Mouse (Mus musculus): ENCODE results near the gene Xxylt1.

The Xxylt1 gene

DNA sequence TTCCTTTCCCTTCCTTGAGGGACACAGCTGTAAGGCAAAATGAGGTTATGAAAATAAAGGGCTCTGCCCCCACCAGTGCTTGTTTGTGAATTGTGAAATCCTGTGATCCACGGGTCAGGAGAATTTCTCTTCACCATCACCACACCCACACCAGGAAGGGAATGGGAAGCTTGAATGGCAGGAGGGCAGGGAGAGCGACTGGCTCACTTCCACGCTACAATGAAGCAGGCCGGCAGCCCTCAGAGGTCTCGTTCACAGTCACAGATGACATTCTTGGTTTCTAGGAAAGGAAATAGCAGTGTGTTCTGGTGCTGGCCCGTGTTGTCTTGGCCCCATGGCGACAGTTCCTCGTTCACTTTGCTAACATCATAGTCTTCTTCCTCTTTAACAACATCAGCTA, 136.3 kb downstream of the Xxylt1 start:
- DNase-seq: no peak

DNA sequence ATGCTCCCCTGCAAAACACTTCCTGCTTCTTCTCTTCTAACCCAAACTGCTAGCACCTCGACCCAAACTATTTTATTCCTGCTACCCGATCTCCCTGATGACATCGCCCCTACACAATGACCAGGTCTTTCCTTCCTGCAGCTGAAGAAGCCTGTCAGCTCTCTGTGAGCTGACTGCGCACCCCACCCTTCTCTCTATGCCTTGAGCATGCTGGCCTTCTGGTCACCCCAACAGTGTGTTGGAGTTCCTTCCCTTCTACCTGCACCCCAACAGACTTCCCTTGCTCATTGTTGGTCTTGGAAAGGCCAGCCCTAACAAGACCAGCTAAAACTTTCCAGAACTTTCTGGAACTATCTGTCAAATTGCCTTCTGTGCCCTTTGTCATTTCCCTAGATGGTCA, 137.3 kb downstream of the Xxylt1 start:
- no peak for DNase-seq

DNA sequence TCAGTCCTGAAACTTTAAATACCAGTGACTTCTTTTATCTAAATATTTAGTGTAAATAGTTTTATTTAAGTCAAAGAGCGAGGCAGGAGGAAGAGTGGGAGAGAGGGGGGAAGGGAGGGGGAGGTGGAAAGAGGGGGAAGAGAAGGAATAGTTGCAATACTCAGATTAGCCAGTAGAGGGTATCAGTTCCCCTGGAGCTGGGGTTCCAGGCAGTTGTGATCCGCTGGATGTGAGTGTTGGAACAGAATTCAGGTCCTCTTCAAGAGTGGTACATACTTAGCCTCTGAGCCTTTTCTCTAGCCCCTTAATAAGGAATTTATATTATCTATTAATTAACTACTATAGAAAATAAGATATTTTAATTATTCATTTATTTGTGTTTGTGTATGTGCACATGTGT, 140.5 kb downstream of the Xxylt1 start:
- no peak for DNase-seq

DNA sequence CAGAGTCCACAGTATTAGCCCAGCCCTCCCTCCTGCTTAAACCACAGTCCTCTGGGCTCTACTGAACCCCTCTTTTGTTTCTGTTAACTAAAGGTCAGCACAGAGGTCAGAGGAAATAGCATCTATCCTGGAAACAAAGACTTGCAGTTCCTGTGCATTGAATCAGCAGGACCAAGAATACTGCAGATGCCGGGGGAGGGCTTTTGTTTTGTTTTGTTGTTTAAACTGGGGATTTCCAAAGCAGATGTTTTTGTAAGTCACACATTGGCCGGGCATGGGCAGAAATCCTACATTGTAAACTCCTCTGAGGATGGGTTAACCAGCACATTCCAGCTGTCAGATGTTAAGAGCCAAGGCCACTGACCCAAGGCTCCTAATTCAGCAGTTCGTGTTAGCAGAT, 141.3 kb downstream of the Xxylt1 start:
- no peak for DNase-seq

DNA sequence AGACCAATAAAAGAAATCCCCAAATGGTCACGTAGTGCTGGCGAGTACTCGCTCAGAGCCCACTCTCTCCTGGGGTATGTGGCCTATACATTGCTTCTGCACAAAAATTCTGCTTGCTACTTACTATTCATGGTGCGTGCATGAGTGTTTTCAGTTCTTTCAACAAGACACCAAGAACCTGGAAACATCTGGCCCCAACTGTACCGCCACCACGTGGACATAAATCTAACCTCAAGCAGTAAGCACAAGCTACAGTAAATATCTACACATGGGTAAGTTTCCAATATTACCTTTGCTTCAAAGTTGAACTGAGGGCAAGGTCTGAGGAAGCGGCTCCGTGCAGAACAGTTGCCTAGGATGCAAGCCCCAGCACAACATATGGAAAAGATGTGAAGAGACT, 142.0 kb downstream of the Xxylt1 start:
- DNase-seq: no peak

DNA sequence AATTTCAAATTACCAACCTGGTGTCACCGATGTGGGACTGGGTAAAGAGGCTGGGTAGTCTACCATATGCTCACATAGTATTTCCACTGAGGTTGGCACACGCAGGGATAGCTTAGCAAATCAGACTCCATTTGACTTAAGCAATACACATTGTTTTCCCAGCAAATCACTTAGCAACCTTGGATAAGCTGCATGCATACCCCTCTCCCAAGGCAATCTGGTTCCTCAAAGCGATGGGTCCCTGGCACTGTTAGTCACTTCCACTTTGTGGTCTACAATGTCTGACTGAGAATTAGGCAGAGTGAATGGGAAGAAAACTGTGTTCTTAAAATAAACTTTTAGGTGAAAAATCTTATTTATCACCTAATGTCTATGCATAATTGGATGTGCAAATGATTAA, 142.6 kb downstream of the Xxylt1 start:
- DNase-seq: no peak

DNA sequence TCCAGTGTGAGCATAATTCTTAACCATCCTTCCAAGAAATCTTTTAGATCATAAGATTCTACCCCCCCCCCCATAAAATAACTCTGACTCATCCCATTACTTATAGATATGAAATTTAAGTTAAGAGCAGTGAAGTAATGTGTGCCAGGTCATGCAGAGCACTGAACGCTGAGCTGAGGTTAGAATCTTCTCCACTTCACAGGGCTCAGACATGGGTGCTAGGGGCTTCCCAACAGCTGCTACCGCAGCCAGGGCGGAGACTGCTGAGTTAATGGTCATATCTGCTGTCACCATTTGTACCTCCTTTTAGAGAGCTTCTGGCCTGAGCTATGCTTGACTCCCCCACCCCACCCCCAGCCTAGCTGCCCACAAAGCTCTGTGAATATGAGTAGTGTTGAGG, 143.6 kb downstream of the Xxylt1 start:
- no peak for DNase-seq

DNA sequence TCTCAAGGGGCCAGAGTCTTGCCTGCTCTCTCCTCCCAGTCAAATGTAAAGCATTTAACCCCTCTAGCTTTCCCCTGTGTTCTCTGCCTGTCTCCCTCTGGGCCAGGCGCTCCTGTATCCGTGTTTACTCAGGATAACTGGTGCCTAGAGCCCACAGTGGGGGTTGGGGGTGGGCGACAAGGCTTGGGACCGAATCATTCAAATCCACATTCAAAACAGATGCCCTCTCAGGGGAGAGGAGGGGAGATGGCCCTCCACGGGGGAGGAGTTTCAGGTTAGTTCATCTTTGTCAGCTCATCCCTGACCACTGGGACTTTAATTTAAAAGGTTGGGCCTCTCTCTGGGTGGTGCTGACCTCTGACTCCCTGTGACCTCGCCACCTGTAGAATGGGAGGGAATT, 144.8 kb downstream of the Xxylt1 start:
- no peak for DNase-seq

DNA sequence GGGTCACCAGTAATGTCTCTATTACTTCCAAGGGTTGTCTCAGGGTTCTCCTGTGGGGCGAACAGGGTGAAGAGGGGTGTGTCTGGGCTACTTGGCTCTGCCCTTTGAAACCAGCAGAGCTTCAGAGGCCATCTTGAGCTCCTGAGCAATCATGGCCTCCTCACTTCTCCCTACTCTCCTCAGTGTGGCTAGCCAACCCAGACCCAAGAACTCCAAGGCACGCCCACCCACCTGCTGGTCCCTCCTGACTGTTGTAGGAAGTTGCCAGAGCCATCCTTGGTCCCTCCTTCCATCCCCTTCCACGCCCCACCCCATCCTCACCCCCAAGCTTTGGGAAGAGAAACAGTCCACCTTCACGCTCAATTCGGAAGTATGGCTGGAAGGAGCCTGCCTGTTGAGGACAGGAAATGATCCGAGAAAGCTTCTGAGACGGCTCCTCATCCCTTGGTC, 145.2 kb downstream of the Xxylt1 start:
- DNase-seq: no peak

DNA sequence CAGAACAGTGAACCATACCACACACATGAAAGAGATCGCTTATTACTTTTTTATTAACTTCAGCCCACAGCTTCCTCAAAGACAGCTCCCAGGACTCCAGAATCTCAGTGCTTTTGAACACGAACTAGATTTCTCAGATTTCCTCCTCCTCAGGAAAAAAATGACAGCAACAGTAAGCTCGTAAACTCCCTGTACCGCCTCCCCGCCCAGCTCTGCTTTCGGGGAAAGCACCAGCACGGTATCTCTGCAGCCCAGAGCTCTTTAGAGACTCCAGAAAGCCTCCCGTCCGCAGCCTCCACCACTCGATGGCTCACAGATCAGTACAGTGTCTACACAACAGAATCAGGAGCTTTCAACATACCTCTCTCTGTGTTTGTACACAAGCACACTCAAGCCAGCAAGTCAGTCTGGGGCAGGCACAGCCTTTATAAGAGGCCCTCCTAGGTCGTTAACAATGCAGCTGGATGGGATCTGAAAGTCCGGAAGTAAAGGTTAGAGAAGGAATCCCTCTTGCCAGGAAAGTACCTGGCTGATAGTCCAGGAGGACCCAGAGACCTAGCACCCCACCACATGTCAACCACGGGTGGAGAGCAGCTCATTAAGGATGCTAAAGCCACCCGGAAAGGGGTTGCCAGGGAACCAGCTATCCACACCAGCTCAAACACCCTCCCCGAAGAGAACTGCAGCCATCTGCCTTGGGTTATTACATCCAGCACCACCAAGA, 146.1 kb downstream of the Xxylt1 start:
- no peak for DNase-seq

DNA sequence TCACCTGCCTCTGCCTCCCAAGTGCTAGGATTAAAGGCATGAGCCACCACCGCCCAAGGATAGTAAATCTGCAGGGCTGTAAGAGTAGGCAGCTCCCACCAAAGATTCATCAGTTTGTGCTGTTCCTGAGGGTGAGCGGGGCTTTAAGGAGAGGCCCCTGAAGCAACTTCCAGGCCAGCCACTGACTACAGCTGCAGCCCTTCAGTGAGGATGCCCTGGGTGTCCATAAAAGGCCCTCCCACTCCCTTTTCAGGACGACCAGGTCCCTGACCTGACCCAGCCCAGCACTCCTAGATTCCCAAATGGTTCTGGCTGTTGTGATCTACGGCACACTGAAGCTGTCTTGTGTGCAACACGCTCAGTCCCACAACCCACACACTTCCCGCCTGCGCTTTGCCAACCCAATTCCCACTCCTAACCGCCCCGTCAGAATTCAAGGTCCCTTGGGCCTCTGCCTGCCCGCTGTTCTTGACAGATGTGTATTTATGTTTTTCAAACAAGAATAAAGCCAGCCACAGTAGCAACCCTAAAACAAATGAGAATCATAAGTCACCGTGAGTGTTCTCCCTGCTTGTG, 146.9 kb downstream of the Xxylt1 start:
- DNase-seq: no peak

DNA sequence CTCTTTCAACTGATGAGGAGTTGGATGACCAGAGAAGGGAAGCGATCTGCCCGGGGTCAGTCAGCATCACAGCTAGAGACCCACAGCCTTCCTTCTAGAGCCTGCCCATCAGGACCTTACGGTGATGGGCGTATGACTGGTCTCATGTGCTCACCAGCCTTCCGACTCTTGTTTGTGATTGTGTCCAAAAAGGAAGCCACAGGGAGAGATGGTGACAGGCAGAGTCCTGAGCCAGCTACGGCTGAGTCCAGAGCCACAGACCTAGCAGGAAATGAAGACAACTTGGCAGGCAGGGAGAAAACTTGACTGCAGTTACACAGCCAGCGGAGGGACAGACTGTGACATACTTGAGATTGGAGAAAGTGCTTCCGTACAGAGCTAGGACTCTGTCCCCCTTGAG, 147.9 kb downstream of the Xxylt1 start:
- no peak for DNase-seq

DNA sequence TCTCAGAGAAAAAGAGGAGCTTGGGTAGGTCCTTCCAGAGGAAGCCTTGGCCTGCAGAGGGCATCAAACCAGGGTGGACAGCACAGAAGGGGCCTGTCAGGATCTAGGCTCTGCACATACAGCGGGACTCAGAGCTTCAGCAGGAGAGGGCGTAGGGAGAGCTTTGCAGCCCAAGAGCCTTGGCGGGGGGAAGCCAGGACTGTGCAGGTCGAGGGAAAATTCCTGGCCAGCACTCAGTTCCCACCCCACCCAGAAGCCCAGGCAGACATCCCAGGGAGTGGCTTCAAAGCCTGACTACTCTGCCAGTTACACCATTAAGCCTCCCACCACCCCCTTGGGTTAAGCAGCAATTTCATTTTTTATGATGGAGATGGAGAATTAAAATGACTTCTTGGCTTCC, 148.4 kb downstream of the Xxylt1 start:
- DNase-seq: no peak

DNA sequence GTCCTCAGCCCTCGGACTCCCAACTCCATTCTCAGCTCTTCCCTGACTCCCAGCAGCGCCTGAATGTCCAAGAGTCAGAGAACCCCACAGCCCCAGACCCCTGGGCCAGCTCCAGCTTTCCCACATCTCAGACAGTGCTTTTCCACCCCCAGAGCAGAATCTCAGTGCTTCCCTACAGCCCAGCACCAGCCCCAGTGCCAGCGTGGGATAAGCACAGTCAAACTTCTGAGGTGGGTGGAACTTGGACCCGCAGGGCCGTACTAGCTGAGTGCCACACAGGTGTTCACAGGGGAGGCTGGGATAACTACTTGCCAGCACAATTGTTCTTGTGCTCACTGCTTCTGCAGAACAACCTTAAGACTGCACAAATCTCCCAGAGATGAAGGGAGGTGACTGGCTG, 149.0 kb downstream of the Xxylt1 start:
- DNase-seq: no peak

DNA sequence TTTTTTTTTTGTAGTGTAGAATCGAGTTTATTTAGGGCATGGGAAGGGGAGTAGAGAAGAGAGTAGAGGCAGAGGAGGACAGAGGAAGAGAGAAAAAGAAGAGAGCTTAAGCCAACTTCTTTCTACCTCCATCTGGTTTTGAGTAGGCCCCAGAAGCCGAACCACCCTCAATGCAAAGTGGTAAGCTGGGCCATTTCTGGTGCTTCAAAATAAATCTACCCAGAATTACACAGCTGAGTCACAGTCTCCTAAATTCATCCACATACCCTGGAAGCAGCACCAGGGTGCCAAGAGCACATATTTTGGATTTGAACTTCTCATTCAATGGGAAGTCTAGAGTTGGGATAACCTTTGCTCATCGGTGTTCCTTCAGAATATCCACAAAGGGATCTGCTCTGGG, 152.1 kb downstream of the Xxylt1 start:
- DNase-seq: no peak

DNA sequence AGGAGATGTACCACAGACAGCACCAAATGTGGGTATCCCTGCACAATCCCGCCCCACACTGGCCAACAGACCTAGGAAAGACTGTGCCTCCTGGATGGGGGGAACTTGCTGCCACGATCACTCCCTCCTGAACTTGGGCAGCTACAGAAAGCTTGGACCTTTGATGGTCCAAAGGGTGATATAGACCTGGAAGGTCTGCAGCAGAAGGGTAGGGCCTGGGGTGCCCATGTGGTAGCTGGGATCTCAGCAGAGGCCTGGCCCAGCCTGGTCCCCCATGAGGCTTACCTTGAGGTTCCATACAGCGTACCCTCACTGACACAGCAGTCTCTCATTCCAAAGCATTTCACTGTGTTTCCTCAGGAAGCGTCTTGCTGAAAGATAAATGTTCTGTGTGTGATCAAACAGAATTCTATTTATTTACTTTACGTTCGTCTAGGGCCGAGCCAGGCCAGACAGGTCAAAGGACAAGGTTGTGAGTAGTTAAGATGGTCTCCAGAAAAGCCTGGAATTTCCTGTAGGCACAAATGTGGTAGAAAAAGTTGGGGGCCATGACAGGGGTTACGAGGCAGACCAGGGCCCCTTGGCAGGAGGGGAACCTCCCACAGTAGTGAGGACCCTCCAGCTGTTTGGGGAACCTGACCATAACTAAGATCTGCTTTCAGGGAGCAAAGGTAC, 153.0 kb downstream of the Xxylt1 start:
- no peak for DNase-seq

DNA sequence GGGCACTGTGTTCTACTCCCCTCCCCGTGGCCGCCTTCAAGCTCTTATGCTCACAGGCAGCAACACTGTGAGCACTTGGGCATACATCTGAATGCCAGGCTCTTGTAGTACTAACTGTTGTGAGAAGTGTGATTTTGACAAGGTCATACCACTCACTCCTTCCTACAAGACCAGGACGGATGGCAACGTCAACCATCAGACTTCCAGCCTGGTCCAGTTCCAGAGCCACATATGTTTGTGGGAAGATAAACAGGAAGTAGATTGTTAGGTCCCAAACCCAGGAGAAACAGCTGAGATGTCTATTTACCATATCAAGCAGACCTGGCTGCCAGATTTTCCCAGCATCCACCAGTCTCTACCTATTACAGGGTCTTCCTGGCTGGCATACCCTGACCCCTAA, 155.7 kb downstream of the Xxylt1 start:
- DNase-seq: no peak

DNA sequence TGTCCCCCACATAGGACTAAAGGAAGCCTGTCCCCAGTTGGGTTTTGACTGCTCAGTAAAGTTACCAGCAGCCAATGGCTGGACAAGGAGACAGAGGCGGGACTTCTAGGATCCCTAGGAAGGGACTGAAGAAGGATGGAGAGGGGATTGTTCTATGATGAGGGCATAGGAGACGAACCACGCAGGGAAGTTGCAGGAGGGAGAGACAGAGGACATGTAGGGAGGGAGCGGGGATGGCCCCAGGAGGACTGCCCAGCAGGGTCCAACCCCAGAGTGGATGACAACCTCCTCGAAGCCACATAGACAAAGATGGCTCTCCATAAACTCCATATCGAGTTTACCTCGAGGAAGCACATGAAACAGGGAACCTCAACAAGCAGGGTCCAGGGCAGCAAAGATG, 157.3 kb downstream of the Xxylt1 start:
- no peak for DNase-seq

DNA sequence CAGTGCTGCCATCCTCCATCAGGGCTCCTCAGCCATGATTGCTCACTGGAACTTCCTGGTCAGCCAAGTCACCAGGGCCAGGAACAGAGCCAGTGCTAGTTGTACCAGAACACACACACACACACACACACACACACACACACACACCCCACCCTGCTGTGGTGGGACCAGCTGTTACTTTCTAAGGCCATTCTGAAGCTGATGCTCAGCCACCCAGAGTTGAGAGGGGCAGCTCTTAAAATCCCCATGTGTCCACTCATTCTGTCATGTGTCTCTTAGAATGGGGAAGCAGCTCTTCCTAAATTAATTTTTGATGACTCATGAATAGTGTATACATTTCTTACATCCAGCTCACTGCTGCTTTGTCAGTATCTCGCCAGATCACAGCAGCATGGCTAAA, 158.7 kb downstream of the Xxylt1 start:
- DNase-seq: no peak

DNA sequence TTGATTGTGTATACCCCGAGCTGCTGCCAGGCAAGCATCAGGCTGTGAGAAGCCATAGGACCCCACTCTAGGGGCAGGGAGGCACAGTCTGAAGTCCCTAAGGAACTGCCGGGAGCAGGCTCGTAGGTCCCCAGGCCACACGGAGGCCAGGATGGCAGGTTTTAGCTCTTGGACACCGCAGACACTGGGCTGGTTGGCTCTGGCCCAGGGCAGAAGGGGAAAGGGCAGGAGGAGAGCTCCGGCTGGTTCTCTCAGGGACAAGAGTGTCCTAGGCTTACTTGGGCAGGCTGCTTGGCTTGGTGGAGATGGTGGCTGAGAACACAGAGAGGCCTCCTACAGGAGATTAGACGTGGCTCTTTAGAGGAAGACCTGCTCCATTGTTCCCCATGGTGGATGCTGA, 162.4 kb downstream of the Xxylt1 start:
- DNase-seq: no peak

DNA sequence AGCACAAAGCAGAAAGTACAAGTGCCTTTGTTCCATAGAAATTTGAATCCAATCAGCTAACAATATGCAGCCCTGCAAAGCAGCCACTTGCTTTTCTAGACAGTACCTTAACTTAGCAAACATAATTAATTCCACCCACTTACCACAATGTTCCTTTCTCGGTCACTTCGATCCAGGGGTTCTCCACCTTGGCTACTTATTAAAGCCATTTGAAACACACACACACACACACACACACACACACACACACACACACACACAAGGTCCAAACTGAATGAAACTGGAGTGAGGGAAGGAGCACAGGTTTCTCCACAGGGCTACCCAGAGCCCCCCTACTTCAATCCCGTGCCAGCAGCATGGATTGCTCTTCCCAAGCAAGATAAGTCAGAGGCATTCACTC, 164.3 kb downstream of the Xxylt1 start:
- no peak for DNase-seq

DNA sequence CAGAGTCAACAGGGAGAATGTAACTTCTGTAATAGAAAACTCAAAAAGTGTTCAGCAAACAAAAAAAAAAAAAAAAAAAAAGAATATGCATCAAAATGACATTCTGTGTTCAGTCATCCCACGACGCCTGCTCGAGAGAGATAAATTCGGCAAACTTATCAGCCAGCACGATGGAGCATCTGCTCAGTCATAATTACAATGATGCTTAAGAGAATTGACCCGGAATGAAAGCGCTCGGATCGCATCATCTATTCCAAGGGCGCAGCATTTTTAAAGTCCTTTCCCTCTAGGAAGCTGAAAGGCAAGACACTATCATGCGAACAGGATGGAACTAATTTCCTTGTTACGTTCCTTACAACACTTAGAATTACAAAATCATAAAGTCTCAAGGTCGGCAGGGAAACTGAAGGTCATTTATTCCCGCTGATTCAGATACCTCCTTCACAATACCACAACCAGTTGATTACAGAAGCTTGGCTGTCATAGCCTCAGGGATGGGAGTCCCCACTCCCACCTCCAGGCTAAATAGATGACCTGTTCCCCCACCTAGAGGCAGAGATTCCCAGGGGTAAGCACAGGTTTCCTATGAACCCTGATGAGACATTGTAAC, 165.5 kb downstream of the Xxylt1 start:
- DNase-seq: no peak

Data from cerebellum, adult 9-11 months (tissue).